Mouse (Mus musculus) retina, embryonic 14.5 days (tissue): ENCODE measurements at regions not wholly inside any gene's neighbourhood (a gene's known extent, or its start where the extent isn't known, plus 50 kb on each side); places are given as distances from the start of the nearest gene placed in this dataset.
A peak's percentile ranks its signal among the peaks of the same experiment; 100 is the strongest.

Experiments used
- DNase-seq: peaks from one replicate; pipeline ENCODE4 v3.0.0-alpha.2; 2015; ENCODE audit warnings: low spot score

DNA sequence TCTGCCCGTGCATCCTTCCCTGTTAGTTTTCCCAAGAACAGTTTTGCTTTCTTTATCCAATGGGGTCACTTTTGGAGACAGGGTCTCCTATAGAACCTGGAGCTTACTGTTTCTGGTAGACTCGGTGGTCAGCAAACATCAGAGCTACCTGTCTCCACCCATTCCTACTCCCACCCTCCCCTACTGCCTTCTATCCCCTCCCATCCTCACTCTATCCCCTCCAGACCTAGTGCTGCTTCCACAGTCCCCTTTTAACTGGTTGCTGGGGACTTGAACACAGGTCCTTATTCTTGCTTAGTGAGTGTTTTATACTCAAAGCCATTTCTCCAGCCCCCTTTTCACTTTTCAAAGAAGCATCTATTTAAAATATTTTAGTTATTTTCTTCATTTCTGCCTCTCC lies 189.4 kb upstream of the Fat4 start:
- DNase-seq = no peak

- DNase-seq = no peak
Observed at GRCm38 (mm10) chr3:38695836-38696235, 190.9 kb upstream of the Fat4 start.

- no peak for DNase-seq
Observed at GRCm38 (mm10) chr3:38692768-38693167, 194.0 kb upstream of the Fat4 start.

DNA sequence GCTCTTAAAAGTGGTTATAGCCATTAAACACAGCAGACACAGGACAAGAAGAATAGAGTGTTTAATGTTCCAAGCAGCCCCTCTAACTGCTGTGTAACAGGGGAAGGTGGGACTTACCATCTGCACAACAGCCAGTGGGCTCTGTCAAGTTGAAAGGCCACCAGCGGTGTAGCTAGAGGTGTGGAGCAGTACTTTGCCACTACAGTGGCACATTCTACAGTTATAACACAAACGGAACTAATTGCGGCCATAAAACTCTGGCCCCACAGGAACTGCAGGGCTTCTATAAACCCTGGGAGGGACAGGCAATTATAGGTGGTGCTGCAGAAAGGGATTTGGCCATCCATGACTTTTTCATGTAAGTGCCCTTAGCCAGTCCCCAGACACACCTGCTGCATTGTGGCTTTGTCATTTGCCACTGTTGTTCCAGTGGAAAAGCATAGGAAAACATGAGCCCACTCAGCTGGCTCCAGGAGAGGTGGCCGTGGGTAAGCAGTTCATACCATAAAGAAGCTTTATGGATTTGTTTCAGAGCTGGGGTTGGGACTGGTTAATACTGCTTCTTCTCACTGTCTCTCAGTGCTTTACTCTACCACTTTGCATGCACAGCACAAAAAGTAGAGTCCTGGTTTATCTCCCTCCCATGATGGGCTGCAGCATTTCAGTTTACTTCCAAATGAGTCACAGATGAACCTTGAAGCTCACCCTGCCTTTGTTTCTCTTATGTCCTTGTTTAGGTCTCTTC lies 199.8 kb upstream of the Ankrd50 start:
- DNase-seq = no peak

- DNase-seq = peak; percentile 72
Observed at GRCm38 (mm10) chr3:38663670-38664494, 179.2 kb upstream of the Ankrd50 start.

DNA sequence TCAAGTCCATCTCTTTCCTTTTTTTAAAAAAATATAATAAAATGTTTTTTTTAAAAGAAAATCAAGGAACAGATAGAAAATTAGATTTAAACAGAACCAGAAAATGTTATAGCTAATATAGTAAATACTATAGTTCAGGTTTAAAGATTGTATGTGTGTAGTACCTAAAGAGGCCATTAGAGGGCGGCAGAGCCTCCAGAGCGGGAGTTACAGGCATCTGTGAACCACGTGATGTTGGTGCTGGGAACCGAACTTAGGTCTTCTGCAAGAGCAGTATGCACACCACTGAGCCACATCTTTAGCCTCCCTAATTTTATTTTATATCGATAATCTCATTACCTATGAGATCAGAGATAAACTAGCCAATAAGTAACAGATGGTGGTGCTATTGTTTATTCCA lies 178.4 kb upstream of the Ankrd50 start:
- peak; percentile 22 for DNase-seq

DNA sequence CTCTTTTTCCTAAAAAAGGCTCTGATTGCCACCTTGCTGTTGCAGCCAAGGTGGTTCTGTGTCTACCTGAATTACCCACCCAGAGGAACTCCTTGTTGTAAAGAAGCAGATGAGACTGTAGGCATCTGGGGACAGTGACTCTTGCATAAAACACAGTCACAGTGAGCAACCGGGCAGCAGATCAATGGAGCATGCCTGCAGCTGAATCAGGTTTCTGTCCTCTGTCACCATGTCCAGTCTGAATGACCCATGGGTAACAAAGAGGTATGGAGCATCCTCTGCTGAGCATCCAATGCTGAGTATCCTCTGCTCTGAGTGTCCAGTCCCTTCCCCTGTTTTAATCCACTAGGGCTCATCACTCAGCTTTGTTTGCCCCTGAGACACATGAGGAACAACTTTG lies 172.1 kb upstream of the Ankrd50 start:
- DNase-seq = no peak

DNA sequence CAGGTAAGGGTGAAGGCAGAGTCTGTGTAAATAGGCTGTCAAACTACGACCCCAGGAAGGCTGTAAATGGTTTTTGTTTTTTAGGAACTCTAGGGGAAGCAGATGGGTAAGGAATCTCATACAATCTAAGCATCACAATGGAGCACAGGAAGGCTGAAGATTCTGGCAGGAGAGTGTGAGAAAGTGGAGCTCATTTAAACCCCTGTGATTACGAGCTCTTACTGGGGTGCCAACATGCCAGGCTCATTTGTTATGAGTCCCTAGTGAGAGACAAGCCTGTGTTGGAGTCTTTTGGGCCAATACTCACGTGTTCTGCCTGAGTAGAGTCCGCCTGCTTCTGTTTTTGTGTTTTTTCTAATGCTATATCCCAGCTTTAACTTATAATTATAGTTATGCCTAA lies 169.3 kb upstream of the Ankrd50 start:
- DNase-seq = no peak

DNA sequence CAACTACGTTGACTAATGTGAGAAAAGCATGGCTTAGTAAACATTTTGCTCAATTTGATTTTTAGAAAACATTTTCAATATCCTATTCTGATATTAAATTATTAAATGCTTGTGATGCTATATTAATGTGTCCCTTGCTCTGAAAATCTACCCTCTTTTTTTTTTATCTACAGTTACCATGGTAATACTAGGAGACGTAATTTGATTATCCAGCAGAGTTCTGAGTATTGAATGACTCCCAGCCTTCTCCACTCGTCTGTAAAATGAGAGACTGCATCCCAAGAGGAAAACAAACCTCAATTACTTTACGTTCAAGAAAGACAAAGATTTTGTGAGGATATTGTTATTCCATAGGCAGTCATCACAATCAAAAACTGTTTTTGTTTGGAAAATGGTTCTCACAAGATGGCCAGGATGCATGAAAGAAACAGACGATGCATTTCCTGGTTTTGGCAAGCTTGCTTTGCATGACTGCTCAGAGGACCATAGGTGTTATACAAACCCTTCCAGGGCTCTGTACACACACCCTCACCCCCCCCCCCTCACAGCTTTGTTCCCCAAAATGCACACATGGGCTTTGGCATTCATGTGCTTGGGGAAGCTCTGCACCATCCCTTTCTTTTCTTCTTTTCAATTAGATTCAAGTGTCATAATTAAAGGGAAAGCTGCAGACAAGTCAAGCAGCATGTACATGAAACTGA lies 168.5 kb upstream of the Ankrd50 start:
- DNase-seq = no peak

DNA sequence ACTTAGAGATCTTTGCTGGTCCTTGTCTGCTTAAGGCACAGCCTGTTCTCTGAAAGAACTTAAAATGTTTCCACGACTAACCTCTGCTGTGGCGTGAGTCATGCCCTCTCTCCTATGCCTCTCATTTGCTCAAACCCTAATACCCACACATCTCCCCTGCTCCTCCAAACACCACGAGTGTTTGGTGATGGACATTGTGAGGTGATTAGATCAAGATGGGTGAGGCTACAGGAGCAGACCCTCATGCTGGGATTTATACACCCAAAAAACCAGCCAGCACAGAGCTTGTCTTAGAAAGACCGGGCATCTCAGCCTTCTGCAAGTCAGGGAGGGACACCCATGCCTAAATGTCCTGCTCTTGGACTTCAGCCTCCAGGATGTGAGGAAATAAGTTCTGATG lies 165.5 kb upstream of the Ankrd50 start:
- no peak for DNase-seq

- DNase-seq = no peak
Observed at GRCm38 (mm10) chr3:38648633-38649032, 164.0 kb upstream of the Ankrd50 start.

DNA sequence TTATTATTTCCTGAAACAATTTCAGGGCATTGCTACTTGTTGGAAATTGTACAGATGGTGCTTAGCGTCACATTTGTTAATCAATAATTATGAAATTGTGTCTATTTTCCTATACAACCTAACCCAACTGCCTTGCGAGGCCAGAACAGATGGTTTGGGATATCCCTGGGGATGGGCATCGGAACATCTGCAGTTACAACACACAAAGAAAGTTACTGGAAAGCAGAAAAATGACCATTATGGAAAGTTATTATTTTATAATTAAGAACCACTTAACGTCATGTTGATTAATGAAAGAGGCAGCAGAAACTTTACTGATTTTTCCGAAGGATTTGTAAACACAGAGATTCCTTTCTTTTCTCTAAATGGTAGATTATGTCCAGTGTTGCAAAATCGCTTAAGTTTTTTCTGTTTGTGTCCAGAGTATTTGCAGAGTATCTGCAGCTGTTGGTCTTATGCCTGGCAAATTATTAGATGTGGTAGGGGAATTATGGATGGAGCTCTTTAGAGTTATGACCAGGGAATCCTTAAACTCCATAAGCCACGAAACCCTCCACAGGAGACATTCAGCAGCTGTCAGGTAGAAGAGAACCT lies 163.2 kb upstream of the Ankrd50 start:
- DNase-seq = no peak

GRCm38 (mm10) chr3:38641733-38642132 lies 157.1 kb upstream of the Ankrd50 start:
- DNase-seq = no peak

- no peak for DNase-seq
Observed at GRCm38 (mm10) chr3:38636806-38637205, 152.2 kb upstream of the Ankrd50 start.

- DNase-seq = no peak
Observed at GRCm38 (mm10) chr3:38633347-38633746, 148.7 kb upstream of the Ankrd50 start.

DNA sequence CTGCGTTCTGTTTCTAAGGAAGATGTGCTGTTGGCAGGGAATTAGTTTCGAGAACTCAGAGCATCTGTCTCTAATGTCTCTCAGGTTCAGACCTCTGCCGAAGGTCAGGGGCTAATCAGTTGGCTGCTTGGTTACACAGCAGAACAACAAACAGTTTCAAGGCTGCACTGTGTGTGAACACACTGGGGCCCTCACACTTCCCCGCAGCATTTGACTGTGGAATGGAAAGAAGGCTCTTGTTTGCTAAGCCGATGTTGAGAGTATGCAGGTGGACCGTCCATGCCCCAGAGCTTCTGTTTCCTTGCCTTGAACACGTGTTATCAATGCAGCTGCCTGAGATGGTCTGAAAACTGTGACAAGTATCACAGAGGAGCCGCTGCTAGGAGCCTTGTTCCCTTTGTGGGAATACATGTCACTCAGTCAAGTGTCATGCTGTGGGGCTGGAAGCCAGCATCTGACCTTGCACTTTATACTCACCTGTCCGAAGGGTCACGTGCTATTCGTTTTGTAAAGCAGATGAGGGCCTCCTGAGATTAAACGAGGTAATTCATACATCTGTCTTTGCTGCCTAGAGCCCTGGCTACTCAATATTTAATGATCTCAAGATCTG lies 141.0 kb upstream of the Ankrd50 start:
- DNase-seq = no peak

DNA sequence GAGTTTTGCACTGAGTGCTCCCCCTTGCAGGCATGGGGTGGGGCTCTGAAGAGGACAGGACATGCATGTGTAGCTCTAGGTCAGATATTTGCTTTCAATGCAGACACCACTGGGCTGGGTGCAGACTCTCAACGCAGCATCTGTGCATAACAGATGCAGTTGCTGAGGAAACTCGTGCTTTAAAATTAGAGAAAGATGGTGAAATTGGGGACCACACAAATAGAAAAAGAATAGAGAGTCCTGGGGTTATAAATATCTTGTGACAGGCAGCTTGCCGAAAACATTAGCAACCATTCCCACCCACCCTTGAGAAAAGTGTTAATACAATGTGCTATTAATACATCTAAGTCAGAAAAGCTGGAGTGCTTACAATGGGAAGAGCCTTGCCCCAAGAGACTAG lies 133.3 kb upstream of the Ankrd50 start:
- DNase-seq = no peak

GRCm38 (mm10) chr3:38617217-38617616 lies 132.6 kb upstream of the Ankrd50 start:
- no peak for DNase-seq

GRCm38 (mm10) chr3:38613706-38614105 lies 129.1 kb upstream of the Ankrd50 start:
- no peak for DNase-seq

DNA sequence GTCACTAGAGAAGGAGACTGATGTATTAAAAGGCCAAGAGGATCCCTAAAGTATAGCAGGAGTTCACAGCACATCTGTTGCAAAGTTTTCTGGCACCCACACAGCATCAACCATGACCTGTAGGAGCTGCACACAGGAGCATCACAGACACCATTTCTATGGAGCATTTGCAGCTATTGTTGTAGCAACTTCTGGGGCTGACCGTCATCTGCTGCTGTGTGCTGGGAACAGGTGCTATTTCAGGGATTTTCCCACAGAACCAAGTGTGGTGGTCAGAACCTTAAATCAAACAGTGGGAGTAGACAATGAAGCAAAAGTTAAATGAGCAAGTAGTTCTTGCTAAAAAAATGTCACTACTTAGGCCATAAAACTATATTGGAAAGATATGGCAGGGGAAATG lies 106.9 kb upstream of the Ankrd50 start:
- DNase-seq = no peak

DNA sequence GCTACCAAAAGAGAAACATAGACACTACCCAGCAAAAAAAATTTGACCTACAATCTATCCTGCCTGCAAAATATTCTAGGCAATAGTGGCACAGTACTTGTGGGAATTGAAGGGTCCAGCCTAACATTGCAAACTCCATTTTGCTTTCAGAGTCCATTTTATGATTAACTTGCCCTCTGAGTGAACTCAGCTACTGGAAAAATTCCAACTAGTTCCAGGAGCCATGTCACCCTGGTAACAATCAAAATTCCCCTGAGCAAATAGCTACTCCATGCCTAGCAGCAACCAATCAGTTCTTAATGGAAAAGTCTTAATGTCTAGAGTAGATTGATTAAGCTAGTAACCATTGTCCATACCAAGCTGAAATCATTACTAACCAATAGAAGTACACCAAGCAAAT lies 104.3 kb upstream of the Ankrd50 start:
- no peak for DNase-seq

DNA sequence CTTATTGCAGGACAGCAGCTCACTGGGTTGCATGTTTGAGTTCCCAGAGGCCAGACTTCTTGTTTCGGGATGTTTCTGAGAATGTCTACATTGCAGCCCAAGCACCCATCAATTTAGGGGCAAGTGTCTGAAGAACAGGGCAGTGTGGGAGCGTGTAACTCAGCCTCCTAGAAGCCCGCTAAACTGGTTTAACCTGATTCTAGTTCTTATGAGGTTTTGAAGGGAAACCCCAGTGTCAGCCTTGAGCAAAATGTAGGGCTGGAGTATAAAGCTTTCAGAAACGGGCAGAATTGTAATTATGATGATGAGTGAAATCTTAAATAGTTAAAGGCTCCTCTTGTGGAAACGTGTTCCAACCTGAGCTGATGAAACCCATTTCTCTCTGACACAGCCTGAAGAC lies 100.9 kb upstream of the Ankrd50 start:
- DNase-seq = no peak
